Mouse (Mus musculus) lung, embryonic 14.5 days (tissue): ENCODE results near the gene Map6. TPM values are rescaled to one million over a fixed set of nuclear protein-coding genes. Genes with fewer than 3 reads are reported as not detected.

Source experiments
- ATAC-seq: fragments of 200-750 bp; cut with Nextera tagmentation; 2 replicates; pipeline ENCODE4 v1.8.0; 2017; ENCODE audit warnings: mild to moderate bottlenecking, moderate TSS enrichment, moderate library complexity; ENCODE audit not compliant: insufficient read depth
- DNase-seq: peaks from one replicate; pipeline ENCODE4 v3.0.0-alpha.2; 2015
- H3K27ac ChIP-seq: fragments of 300-500 bp; sonication (generic); 2 replicates; pipeline ENCODE4 v1.5.1; 2014; ENCODE audit warnings: low read depth, mild to moderate bottlenecking, moderate library complexity
- H3K27me3 ChIP-seq: fragments of 300-500 bp; sonication (generic); 2 replicates; pipeline ENCODE4 v1.6.1; 2014; ENCODE audit warnings: low read length, control low read depth; ENCODE audit not compliant: insufficient read depth
- H3K36me3 ChIP-seq: fragments of 300-500 bp; sonication (generic); 2 replicates; pipeline ENCODE4 v1.6.1; 2014; ENCODE audit warnings: control low read depth; ENCODE audit not compliant: insufficient read depth
- H3K4me1 ChIP-seq: fragments of 300-500 bp; sonication (generic); 2 replicates; pipeline ENCODE4 v1.6.1; 2014; ENCODE audit warnings: antibody characterized with exemption, control low read depth; ENCODE audit not compliant: insufficient read depth
- H3K4me2 ChIP-seq: fragments of 300-500 bp; sonication (generic); 2 replicates; pipeline ENCODE4 v1.6.1; 2014; ENCODE audit warnings: mild to moderate bottlenecking
- H3K4me3 ChIP-seq: fragments of 300-500 bp; sonication (generic); 2 replicates; pipeline ENCODE4 v1.5.1; 2014; ENCODE audit warnings: low read depth, low read length
- H3K9ac ChIP-seq: fragments of 300-500 bp; sonication (generic); 2 replicates; pipeline ENCODE4 v1.6.1; 2014
- H3K9me3 ChIP-seq: fragments of 300-500 bp; sonication (generic); 2 replicates; pipeline ENCODE4 v1.6.1; 2016; ENCODE audit warnings: low read depth, low read length, control low read depth
- CTCF ChIP-seq: IDR thresholded peaks from 2 replicates; pipeline ENCODE4 v1.5.1; 2016; ENCODE audit warnings: antibody characterized with exemption, low read depth
- WGBS: fragments of 180-500 bp; shearing (Covaris S2); extraction: QIAGEN DNeasy Blood & Tissue Kit; methylation state at CpG from one replicate; pipeline ENCODE4 v1.1.7; 2014; 5-methylcytosine and 5-hydroxymethylcytosine counted together
- polyA plus RNA-seq: library from polyadenylated mRNA; unstranded; fragments of >200 nt; fragmentation: Nextera tagmentation; extraction: Ambion mirVana; gene quantifications from 2 replicates; pipeline ENCODE4 v1.2.1, GENCODE M21; 2014

The Map6 gene
- polyA plus RNA-seq, 1 experiment from 2014 or later: 2.0 TPM

GRCm38 (mm10) chr7:99352526-99353400 lies 85.5 kb downstream of the Map6 start, which contains the start of gene Serpinh1:
Gene Serpinh1 (minus strand): TSS chr7:99353239.
- Histone ChIP-seq H3K27ac (peak within 1 kb of the TSS; percentile 97), H3K4me2 (peak within 1 kb of the TSS; percentile 98), H3K4me1 (peaks cover 44% of the 10 kb centered on the region), H3K27me3 (no peaks in the 10 kb centered on the region), H3K9me3 (no peaks in the 10 kb centered on the region), H3K36me3 (peaks cover 41% of the 10 kb centered on the region), H3K9ac (peak within 1 kb of the TSS; percentile 98), H3K4me3 (peak within 1 kb of the TSS; percentile 77)
- DNase-seq: peak; percentile 97
- ATAC-seq: peak; percentile 86
- under 1% methylated on average over 34 of the region's 35 CpGs for WGBS
- peak; percentile 17; the same call in 1 of the 2 replicates for TF ChIP-seq CTCF

GRCm38 (mm10) chr7:99355731-99356131 lies 88.5 kb downstream of the Map6 start:
- H3K9ac ChIP-seq: peak overlapping the region; percentile 60
- TF ChIP-seq CTCF: no peak
- WGBS: 8% methylated on average over 7 of the region's 7 CpGs
- H3K4me1 ChIP-seq: peaks cover 42% of the 10 kb centered on the region
- no peaks in the 10 kb centered on the region for H3K9me3 ChIP-seq
- peak overlapping the region; percentile 99 for H3K27ac ChIP-seq
- peak overlapping the region; percentile 65 for H3K4me2 ChIP-seq
- no peaks in the 10 kb centered on the region for H3K27me3 ChIP-seq
- H3K4me3 ChIP-seq: peak overlapping the region; percentile 29
- peaks cover 11% of the 10 kb centered on the region for H3K36me3 ChIP-seq
- DNase-seq (peak; percentile 97), ATAC-seq (peak; percentile 13)

GRCm38 (mm10) chr7:99356244-99356930 lies 89.1 kb downstream of the Map6 start:
- Histone ChIP-seq H3K9ac (peak overlapping the region; percentile 60), H3K9me3 (no peaks in the 10 kb centered on the region), H3K36me3 (peaks cover 4% of the 10 kb centered on the region), H3K4me2 (peak overlapping the region; percentile 65), H3K27ac (peak overlapping the region; percentile 99), H3K27me3 (no peaks in the 10 kb centered on the region), H3K4me3 (peak overlapping the region; percentile 29), H3K4me1 (peaks cover 47% of the 10 kb centered on the region)
- ATAC-seq (peak; percentile 8; the same call in 1 of the 2 replicates), DNase-seq (peak; percentile 93)
- WGBS: 18% methylated on average over 9 of the region's 9 CpGs
- no peak for TF ChIP-seq CTCF

GRCm38 (mm10) chr7:99357201-99357600 lies 90.0 kb downstream of the Map6 start:
- H3K9ac ChIP-seq: no peak overlapping the region
- TF ChIP-seq CTCF: no peak
- no peak for DNase-seq
- H3K4me3 ChIP-seq: no peak overlapping the region
- H3K27ac ChIP-seq: peak overlapping the region; percentile 99
- peak overlapping the region; percentile 65 for H3K4me2 ChIP-seq
- peaks cover 47% of the 10 kb centered on the region for H3K4me1 ChIP-seq
- 33% methylated on average over 7 of the region's 7 CpGs for WGBS
- H3K36me3 ChIP-seq: no peaks in the 10 kb centered on the region
- H3K9me3 ChIP-seq: no peaks in the 10 kb centered on the region
- ATAC-seq: no peak
- no peaks in the 10 kb centered on the region for H3K27me3 ChIP-seq

- ATAC-seq: no peak
- 81% methylated on average over 8 of the region's 8 CpGs for WGBS
- TF ChIP-seq CTCF: no peak
- H3K36me3 ChIP-seq: no peaks in the 10 kb centered on the region
- no peaks in the 10 kb centered on the region for H3K27me3 ChIP-seq
- no peak overlapping the region for H3K4me3 ChIP-seq
- DNase-seq: no peak
- H3K4me2 ChIP-seq: no peak overlapping the region
- H3K9ac ChIP-seq: no peak overlapping the region
- H3K27ac ChIP-seq: no peak overlapping the region
- H3K4me1 ChIP-seq: peaks cover 46% of the 10 kb centered on the region
- no peaks in the 10 kb centered on the region for H3K9me3 ChIP-seq
Observed at GRCm38 (mm10) chr7:99358371-99358770, 91.1 kb downstream of the Map6 start.

- WGBS: 8% methylated on average over 10 of the region's 10 CpGs
- Histone ChIP-seq H3K4me3 (no peak overlapping the region), H3K36me3 (no peaks in the 10 kb centered on the region)
Observed at GRCm38 (mm10) chr7:99360021-99360802, 93.0 kb downstream of the Map6 start.

More at GRCm38 (mm10) chr7:99360021-99360802, 93.0 kb downstream of the Map6 start:
- Histone ChIP-seq H3K9ac (peak overlapping the region; percentile 13; the same call in 1 of the 2 replicates), H3K4me2 (peak overlapping the region; percentile 45), H3K27ac (peak overlapping the region; percentile 98), H3K4me1 (peaks cover 35% of the 10 kb centered on the region), H3K9me3 (no peaks in the 10 kb centered on the region), H3K27me3 (no peaks in the 10 kb centered on the region)
- ATAC-seq (peak; percentile 98), DNase-seq (peak; percentile 96)
- no peak for TF ChIP-seq CTCF
